Mouse (Mus musculus): ENCODE results near the gene Eno3. TPM values are rescaled to one million over a fixed set of nuclear protein-coding genes. Genes with fewer than 3 reads are reported as not detected.

The Eno3 gene
- total and polyA plus RNA-seq, 3 experiments = 1,222 to 1,659 (median 1,523) TPM

- intact Hi-C loops (cut with DNase I) = loop anchor here (2.0 kb wide), 2 partner anchors 14 to 22 kb away; partner anchors contain the start of genes Pfn1, Rnf167 and Slc25a11
- Histone ChIP-seq H3K36me3 (ENCODE audit: control insufficient read depth, insufficient read depth, low read length) (peaks cover 3% of the 10 kb centered on the region), H3K4me3 (peak overlapping the region; percentile 89), H3K27ac (peak overlapping the region; percentile 98), H3K4me1 (ENCODE audit: control insufficient read depth, insufficient read depth, low read length) (peaks cover 2% of the 10 kb centered on the region), H3K27me3 (ENCODE audit: control insufficient read depth, insufficient read depth, low read length) (no peaks in the 10 kb centered on the region), H3K79me2 (replicated peaks; ENCODE audit: control insufficient read depth, insufficient read depth, low read length) (no peaks in the 10 kb centered on the region), H3K9ac (ENCODE audit: low read depth, low read length) (peak overlapping the region; percentile 32)
- TF ChIP-seq EP300 (IDR thresholded peaks at IDR 0.05; ENCODE audit: insufficient read depth, low read depth, low read length) (no peak), POLR2A (IDR thresholded peaks at IDR 0.05; ENCODE audit: insufficient read depth, low read depth, low read length) (0 out of 2 replicates have a peak, but pooled peaks have one; percentile 11)
- no peak for DNase-seq
- WGBS = under 1% methylated on average over 15 of the region's 15 CpGs
Observed at GRCm38 (mm10) chr11:70668335-70668770, 11.4 kb downstream of the Eno3 start.

- H3K27ac ChIP-seq = peak within 1 kb of the TSS; percentile 98
- H3K79me2 ChIP-seq (replicated peaks; ENCODE audit: control insufficient read depth, insufficient read depth, low read length) = no peaks in the 10 kb centered on the region
- H3K4me3 ChIP-seq = peak within 1 kb of the TSS; percentile 89
- intact Hi-C loops (cut with DNase I) = loop anchor here (1.0 to 2.0 kb wide), 3 partner anchors 14 to 31 kb away; partner anchors contain the start of genes Inca1, Kif1c, Pfn1 and Rnf167
- TF ChIP-seq CTCF (IDR thresholded peaks at IDR 0.05) = 0 out of 2 replicates have a peak, but pooled peaks have one; percentile 3
- TF ChIP-seq POLR2A (IDR thresholded peaks at IDR 0.05; ENCODE audit: insufficient read depth, low read depth, low read length) = peak; percentile 92
- TF ChIP-seq EP300 (IDR thresholded peaks at IDR 0.05; ENCODE audit: insufficient read depth, low read depth, low read length) = peak; percentile 52; the same call in 1 of the 2 replicates
- peaks cover 3% of the 10 kb centered on the region for H3K36me3 ChIP-seq (ENCODE audit: control insufficient read depth, insufficient read depth, low read length)
- peaks cover 2% of the 10 kb centered on the region for H3K4me1 ChIP-seq (ENCODE audit: control insufficient read depth, insufficient read depth, low read length)
- H3K27me3 ChIP-seq (ENCODE audit: control insufficient read depth, insufficient read depth, low read length) = no peaks in the 10 kb centered on the region
- WGBS = under 1% methylated on average over 44 of the region's 44 CpGs
- peak; percentile 95 to 99 for DNase-seq
- H3K9ac ChIP-seq (ENCODE audit: low read depth, low read length) = peak within 1 kb of the TSS; percentile 88
Observed at GRCm38 (mm10) chr11:70668771-70669505, 11.9 kb downstream of the Eno3 start, which contains the start of gene Spag7. Spag7 (minus strand) TSS chr11:70669416.

GRCm38 (mm10) chr11:70669582-70670345 lies 12.8 kb downstream of the Eno3 start:
- Histone ChIP-seq H3K9ac (ENCODE audit: low read depth, low read length) (peak overlapping the region; percentile 88), H3K79me2 (replicated peaks; ENCODE audit: control insufficient read depth, insufficient read depth, low read length) (no peaks in the 10 kb centered on the region), H3K27ac (peak overlapping the region; percentile 98), H3K36me3 (ENCODE audit: control insufficient read depth, insufficient read depth, low read length) (no peaks in the 10 kb centered on the region; the same call in 1 of the 2 replicates), H3K4me1 (ENCODE audit: control insufficient read depth, insufficient read depth, low read length) (peaks cover 2% of the 10 kb centered on the region), H3K27me3 (ENCODE audit: control insufficient read depth, insufficient read depth, low read length) (no peaks in the 10 kb centered on the region), H3K4me3 (peak overlapping the region; percentile 89)
- intact Hi-C loops (cut with DNase I) = loop anchor here (1.0 to 2.0 kb wide), 4 partner anchors 15 to 31 kb away; partner anchors contain the start of genes Inca1, Kif1c, Pfn1 and Rnf167
- TF ChIP-seq EP300 (IDR thresholded peaks at IDR 0.05; ENCODE audit: insufficient read depth, low read depth, low read length) (no peak), CTCF (IDR thresholded peaks at IDR 0.05) (peak; percentile 81), POLR2A (IDR thresholded peaks at IDR 0.05; ENCODE audit: insufficient read depth, low read depth, low read length) (no peak)
- under 1% methylated on average over 31 of the region's 31 CpGs for WGBS
- peak; percentile 80 to 83 for DNase-seq

- peaks cover 2% of the 10 kb centered on the region for H3K4me1 ChIP-seq (ENCODE audit: control insufficient read depth, insufficient read depth, low read length)
- WGBS = 69% methylated on average over 14 of the region's 14 CpGs
- TF ChIP-seq EP300 (IDR thresholded peaks at IDR 0.05; ENCODE audit: insufficient read depth, low read depth, low read length) = no peak
- intact Hi-C loops (cut with DNase I) = loop anchor here (1.0 kb wide), 1 partner anchor 17 kb away; no protein-coding TSS in a partner anchor
- H3K9ac ChIP-seq (ENCODE audit: low read depth, low read length) = no peak overlapping the region
- no peak overlapping the region for H3K4me3 ChIP-seq
- H3K36me3 ChIP-seq (ENCODE audit: control insufficient read depth, insufficient read depth, low read length) = no peaks in the 10 kb centered on the region; the same call in 1 of the 2 replicates
- H3K27ac ChIP-seq = no peak overlapping the region
- H3K27me3 ChIP-seq (ENCODE audit: control insufficient read depth, insufficient read depth, low read length) = no peaks in the 10 kb centered on the region
- H3K79me2 ChIP-seq (replicated peaks; ENCODE audit: control insufficient read depth, insufficient read depth, low read length) = no peaks in the 10 kb centered on the region
- no peak for DNase-seq
Observed at GRCm38 (mm10) chr11:70670483-70670882, 13.5 kb downstream of the Eno3 start.

- no peak overlapping the region for H3K27ac ChIP-seq
- no peaks in the 10 kb centered on the region for H3K79me2 ChIP-seq (replicated peaks; ENCODE audit: control insufficient read depth, insufficient read depth, low read length)
- 83% methylated on average over 16 of the region's 16 CpGs for WGBS
- TF ChIP-seq CTCF (IDR thresholded peaks at IDR 0.05) (no peak), POLR2A (IDR thresholded peaks at IDR 0.05; ENCODE audit: insufficient read depth, low read depth, low read length) (no peak), EP300 (IDR thresholded peaks at IDR 0.05; ENCODE audit: insufficient read depth, low read depth, low read length) (no peak)
- intact Hi-C loops (cut with DNase I) = no loop called here
- no peaks in the 10 kb centered on the region; the same call in 1 of the 2 replicates for H3K36me3 ChIP-seq (ENCODE audit: control insufficient read depth, insufficient read depth, low read length)
- DNase-seq = no peak
- no peak overlapping the region for H3K4me3 ChIP-seq
- H3K9ac ChIP-seq (ENCODE audit: low read depth, low read length) = no peak overlapping the region
- no peaks in the 10 kb centered on the region for H3K27me3 ChIP-seq (ENCODE audit: control insufficient read depth, insufficient read depth, low read length)
- peaks cover 2% of the 10 kb centered on the region for H3K4me1 ChIP-seq (ENCODE audit: control insufficient read depth, insufficient read depth, low read length)
Observed at GRCm38 (mm10) chr11:70671333-70672047, 14.5 kb downstream of the Eno3 start.
